Mouse (Mus musculus) midbrain, embryonic 12.5 days (tissue): ENCODE data around the gene Cideb. TPM values are rescaled to one million over a fixed set of nuclear protein-coding genes. Genes with fewer than 3 reads are reported as not detected.
A peak's percentile ranks its signal among the peaks of the same experiment; 100 is the strongest.

Experiments
- ATAC-seq: fragments of 200-750 bp; cut with Nextera tagmentation; 2 replicates; pipeline ENCODE4 v1.8.0; 2017; ENCODE audit warnings: low read depth, moderate TSS enrichment, moderate library complexity; ENCODE audit not compliant: low FRiP score
- H3K27ac ChIP-seq: fragments of 300-500 bp; sonication (generic); replicated peaks from 2 replicates; pipeline ENCODE4 v1.5.1; 2016; ENCODE audit warnings: mild to moderate bottlenecking
- H3K27me3 ChIP-seq: fragments of 300-500 bp; sonication (generic); 2 replicates; pipeline ENCODE4 v1.6.1; 2016; ENCODE audit warnings: mild to moderate bottlenecking
- H3K36me3 ChIP-seq: fragments of 300-500 bp; sonication (generic); 2 replicates; pipeline ENCODE4 v1.6.1; 2016
- H3K4me1 ChIP-seq: fragments of 300-500 bp; sonication (generic); 2 replicates; pipeline ENCODE4 v1.6.1; 2016
- H3K4me2 ChIP-seq: fragments of 300-500 bp; sonication (generic); replicated peaks from 2 replicates; pipeline ENCODE4 v1.6.1; 2016; ENCODE audit warnings: mild to moderate bottlenecking, moderate library complexity
- H3K4me3 ChIP-seq: fragments of 300-500 bp; sonication (generic); 2 replicates; pipeline ENCODE4 v1.5.1; 2016; ENCODE audit warnings: mild to moderate bottlenecking
- H3K9ac ChIP-seq: fragments of 300-500 bp; sonication (generic); replicated peaks from 2 replicates; pipeline ENCODE4 v1.6.1; 2016; ENCODE audit warnings: mild to moderate bottlenecking, moderate library complexity
- H3K9me3 ChIP-seq: fragments of 300-500 bp; sonication (generic); 2 replicates; pipeline ENCODE4 v1.6.1; 2016; ENCODE audit warnings: mild to moderate bottlenecking
- WGBS: fragments of 180-500 bp; shearing (Covaris S2); methylation state at CpG from one replicate; pipeline ENCODE4 v1.1.7; 2016; 5-methylcytosine and 5-hydroxymethylcytosine counted together
- polyA plus RNA-seq: library from polyadenylated mRNA; unstranded; fragments of >200 nt; fragmentation: Nextera tagmentation; extraction: Ambion mirVana; gene quantifications from 2 replicates; pipeline ENCODE4 v1.2.1, GENCODE M21; 2016

Gene Cideb
- polyA plus RNA-seq, 1 experiment from 2014 or later, result not detected

GRCm38 (mm10) chr14:55734869-55735268 is 23.4 kb downstream of the Cideb start:
- Histone ChIP-seq H3K36me3 (peaks cover 19% of the 10 kb centered on the region), H3K27me3 (no peaks in the 10 kb centered on the region), H3K4me3 (no peak overlapping the region), H3K4me1 (no peaks in the 10 kb centered on the region), H3K27ac (no peak overlapping the region), H3K9me3 (no peaks in the 10 kb centered on the region), H3K9ac (no peak overlapping the region), H3K4me2 (no peak overlapping the region)
- WGBS, result 75% methylated on average over 7 of the region's 7 CpGs
- no peak for ATAC-seq

DNA sequence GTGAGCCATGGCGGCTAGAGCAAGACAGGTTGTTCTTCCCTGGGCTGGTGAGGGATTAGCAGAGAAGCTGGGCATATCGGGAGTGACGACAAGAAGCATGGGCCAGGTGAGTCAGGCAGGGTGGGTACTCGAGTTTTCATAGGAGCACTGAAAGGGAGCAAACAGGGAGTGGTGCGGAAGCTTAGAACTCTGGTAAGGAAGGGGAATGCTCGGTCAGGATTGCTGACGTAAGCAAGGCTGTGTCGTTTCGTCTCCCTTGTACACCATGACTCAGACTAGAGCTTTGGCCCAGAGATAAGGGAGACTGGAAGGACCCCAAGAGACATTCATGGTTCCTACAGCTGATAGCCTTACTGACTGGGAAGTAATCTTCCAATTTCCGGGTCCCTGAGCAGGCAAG is 24.4 kb downstream of the Cideb start:
- H3K27me3 ChIP-seq, result no peaks in the 10 kb centered on the region
- ATAC-seq, result no peak
- H3K4me3 ChIP-seq, result no peak overlapping the region
- H3K4me2 ChIP-seq, result no peak overlapping the region
- no peaks in the 10 kb centered on the region for H3K9me3 ChIP-seq
- H3K27ac ChIP-seq, result no peak overlapping the region
- peaks cover 10% of the 10 kb centered on the region for H3K36me3 ChIP-seq
- WGBS, result 74% methylated on average over 10 of the region's 10 CpGs
- no peak overlapping the region for H3K9ac ChIP-seq
- H3K4me1 ChIP-seq, result no peaks in the 10 kb centered on the region

- Histone ChIP-seq H3K27ac (no peak overlapping the region), H3K4me2 (no peak overlapping the region), H3K9ac (no peak overlapping the region), H3K4me1 (no peaks in the 10 kb centered on the region), H3K36me3 (no peaks in the 10 kb centered on the region), H3K9me3 (no peaks in the 10 kb centered on the region), H3K4me3 (no peak overlapping the region), H3K27me3 (no peaks in the 10 kb centered on the region; the same call in 1 of the 2 replicates)
- ATAC-seq, result no peak
- 81% methylated on average over 7 of the region's 7 CpGs for WGBS
Observed at GRCm38 (mm10) chr14:55730531-55731032, 27.7 kb downstream of the Cideb start.

DNA sequence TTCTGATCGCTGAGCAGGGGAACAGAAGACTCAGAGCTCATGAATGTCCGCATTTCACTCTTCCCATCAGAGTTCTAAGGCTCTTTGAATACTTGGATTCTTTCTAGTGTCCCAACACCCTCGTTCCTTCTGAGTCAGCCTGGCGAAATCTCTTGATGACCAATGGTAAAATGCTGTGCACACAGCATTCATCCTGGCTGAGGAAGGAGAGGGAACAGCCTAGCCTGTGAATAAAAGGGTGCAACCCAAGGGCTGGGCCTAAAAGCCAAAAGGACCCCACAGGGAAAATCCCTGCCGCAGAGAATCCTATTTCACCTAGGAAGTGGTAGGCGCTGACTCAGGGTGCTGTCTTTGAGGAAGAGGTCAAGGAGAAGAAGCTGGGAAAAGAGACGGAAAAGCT is 28.1 kb downstream of the Cideb start:
- H3K4me3 ChIP-seq, result no peak overlapping the region

DNA sequence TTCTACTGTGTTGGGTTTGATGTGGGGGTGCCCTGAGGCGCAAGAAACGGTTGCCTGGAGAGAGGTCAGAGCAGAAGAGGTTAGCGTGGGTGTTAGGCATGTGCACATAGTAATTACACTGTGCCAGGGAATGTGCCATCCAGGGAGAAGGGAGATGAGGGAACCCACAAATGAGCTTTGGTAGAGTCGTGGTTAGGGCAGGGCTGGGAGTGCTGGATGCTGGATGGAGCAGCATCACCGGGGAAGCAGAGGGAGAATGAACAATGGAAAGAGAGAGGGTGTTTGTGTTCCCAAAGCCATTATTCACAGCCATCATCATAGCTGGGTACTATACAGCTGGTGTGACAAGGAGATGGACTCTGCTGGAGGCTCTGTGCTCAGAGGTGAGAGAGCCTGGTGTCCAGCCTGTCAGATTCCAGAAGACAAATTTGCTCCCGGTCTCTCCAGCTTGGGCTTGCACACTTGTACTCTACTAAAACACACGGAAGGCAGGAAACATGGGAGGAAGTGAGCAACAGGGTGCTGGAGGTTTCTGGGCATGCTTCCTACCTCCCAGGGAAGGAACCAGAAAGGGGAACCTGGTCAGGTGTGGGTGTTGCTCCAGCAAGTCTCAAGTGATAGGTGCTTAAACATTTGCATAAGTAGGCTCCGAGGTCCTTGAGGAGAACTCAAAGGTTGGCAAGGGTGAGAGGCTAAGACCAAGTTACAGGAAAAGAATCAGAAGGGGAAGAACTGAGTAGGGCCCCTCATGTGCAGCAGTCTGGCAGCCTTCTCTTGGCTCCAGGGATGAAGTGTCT is 30.2 kb downstream of the Cideb start:
- ATAC-seq, result no peak
- Histone ChIP-seq H3K36me3 (no peaks in the 10 kb centered on the region), H3K4me2 (no peak overlapping the region), H3K27me3 (no peaks in the 10 kb centered on the region; the same call in 1 of the 2 replicates), H3K4me1 (no peaks in the 10 kb centered on the region), H3K4me3 (no peak overlapping the region), H3K9me3 (no peaks in the 10 kb centered on the region), H3K27ac (no peak overlapping the region), H3K9ac (no peak overlapping the region)
- 74% methylated on average over 8 of the region's 8 CpGs for WGBS

More for the DNA sequence above, 28.1 kb downstream of the Cideb start:
- no peaks in the 10 kb centered on the region for H3K9me3 ChIP-seq
- 73% methylated on average over 7 of the region's 7 CpGs for WGBS
- no peak for ATAC-seq
- no peaks in the 10 kb centered on the region for H3K4me1 ChIP-seq
- no peaks in the 10 kb centered on the region for H3K36me3 ChIP-seq
- no peak overlapping the region for H3K27ac ChIP-seq
- H3K9ac ChIP-seq, result no peak overlapping the region
- H3K4me2 ChIP-seq, result no peak overlapping the region
- H3K27me3 ChIP-seq, result no peaks in the 10 kb centered on the region; the same call in 1 of the 2 replicates

DNA sequence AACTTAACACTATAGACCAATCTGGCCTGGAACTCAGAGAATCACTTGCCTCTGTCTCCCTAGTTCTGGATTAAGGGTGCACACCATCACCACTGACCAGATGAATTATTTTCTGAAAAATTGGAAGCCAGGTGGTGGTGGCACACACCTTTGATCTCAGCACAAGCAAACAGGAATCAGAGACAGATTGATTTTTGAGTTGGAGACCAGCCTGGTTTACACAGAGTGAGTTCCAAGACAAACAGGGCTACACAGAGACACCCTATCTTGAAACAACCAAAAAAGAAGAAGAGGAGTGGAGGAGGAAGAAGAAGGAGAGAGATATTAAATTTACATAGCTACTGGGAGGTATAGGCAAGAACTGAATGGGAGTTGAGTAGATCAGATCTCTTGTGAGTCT is 32.0 kb downstream of the Cideb start:
- Histone ChIP-seq H3K36me3 (no peaks in the 10 kb centered on the region), H3K9ac (no peak overlapping the region), H3K4me1 (peaks cover 5% of the 10 kb centered on the region; the same call in 1 of the 2 replicates), H3K9me3 (no peaks in the 10 kb centered on the region), H3K27ac (no peak overlapping the region), H3K27me3 (no peaks in the 10 kb centered on the region; the same call in 1 of the 2 replicates), H3K4me3 (no peak overlapping the region), H3K4me2 (no peak overlapping the region)
- no peak for ATAC-seq

DNA sequence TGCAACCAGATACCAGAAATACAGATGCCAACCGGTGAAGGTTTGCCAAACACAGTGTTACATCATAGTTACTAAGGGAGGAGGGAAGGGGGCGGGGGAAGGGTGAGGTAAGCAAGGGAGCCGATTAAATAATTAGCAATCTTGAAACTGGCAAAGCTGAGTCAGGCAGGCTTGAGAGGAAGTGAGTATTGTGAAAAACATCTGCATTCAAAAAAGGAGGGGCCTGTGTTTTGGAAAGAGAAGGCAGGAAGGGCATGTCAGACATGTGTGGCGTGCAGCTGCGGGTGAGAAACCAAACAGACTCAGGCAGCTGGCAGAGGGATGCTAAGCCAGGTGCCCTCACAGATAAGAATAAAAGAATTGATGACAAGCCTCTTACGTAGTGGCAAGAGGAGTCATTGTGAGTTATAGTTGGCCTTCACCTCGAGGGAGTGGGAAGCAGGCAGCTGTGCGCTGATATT is 33.8 kb downstream of the Cideb start:
- Histone ChIP-seq H3K9me3 (no peaks in the 10 kb centered on the region), H3K4me2 (no peak overlapping the region), H3K9ac (no peak overlapping the region), H3K27me3 (no peaks in the 10 kb centered on the region; the same call in 1 of the 2 replicates), H3K4me1 (peaks cover 7% of the 10 kb centered on the region; the same call in 1 of the 2 replicates), H3K27ac (no peak overlapping the region), H3K4me3 (no peak overlapping the region), H3K36me3 (peaks cover 4% of the 10 kb centered on the region; the same call in 1 of the 2 replicates)
- WGBS, result 76% methylated on average over 8 of the region's 8 CpGs
- no peak for ATAC-seq

DNA sequence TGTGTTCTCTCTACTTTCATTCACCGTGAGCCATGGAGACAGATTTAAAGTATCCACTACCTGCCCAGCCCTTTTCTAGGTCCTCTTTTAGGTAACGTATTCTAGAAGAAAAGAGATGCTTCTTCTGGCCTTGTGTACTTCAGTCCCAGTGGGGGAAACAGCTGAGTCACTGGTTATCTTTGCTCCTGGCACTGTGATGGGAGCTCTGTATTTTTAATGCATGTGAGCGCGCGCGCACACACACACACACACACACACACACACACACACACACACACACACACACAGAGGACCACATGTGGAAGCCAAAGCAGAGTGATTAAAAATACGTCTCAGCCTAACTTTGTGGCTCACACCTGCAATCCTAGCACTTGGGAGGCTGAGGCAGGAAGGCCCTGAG is 34.8 kb downstream of the Cideb start:
- H3K4me3 ChIP-seq, result no peak overlapping the region
- WGBS, result 98% methylated on average over 7 of the region's 7 CpGs
- H3K27me3 ChIP-seq, result no peaks in the 10 kb centered on the region; the same call in 1 of the 2 replicates
- no peak for ATAC-seq
- H3K9ac ChIP-seq, result no peak overlapping the region
- no peaks in the 10 kb centered on the region for H3K9me3 ChIP-seq
- peaks cover 12% of the 10 kb centered on the region for H3K36me3 ChIP-seq
- no peak overlapping the region for H3K27ac ChIP-seq
- H3K4me1 ChIP-seq, result peaks cover 7% of the 10 kb centered on the region; the same call in 1 of the 2 replicates
- no peak overlapping the region for H3K4me2 ChIP-seq

- peak overlapping the region; percentile 82 for H3K4me3 ChIP-seq
Observed at GRCm38 (mm10) chr14:55722438-55722945, 35.8 kb downstream of the Cideb start.

DNA sequence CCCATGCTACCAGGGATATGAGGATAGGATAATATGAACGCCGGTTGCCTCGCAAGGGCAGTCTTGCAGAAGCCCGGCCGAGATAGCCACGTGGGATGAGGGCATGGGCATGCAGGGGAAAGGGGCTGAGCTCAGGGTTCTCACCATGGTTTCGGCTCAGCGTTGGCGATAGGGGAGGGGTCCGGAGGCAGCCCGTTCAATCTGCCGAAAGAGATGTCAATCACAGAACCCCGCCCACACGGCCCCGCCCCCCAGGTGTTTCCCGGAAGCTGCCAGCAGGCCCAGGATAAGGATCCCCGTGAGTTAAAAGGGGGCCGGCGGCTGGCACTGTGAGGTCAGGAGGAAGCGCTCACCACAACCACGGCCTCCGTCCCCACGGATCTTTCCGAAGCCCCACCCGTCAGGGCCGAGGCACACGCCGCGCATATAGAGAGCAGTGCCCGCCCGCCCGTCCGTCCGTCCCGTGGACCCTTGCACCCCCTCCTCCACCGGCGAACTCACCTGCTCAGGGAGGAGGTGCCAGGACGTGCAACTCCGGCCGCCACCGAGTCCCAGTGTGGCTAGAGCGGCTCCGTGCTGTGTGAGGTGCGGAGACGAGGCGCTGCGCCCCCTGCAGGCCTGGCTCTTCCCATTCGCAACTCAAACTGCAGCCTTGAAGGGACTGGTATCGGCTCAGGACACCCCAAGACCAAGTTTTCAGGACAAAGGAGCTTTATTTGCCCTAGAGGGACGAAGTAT is 36.4 kb downstream of the Cideb start, which contains the start of gene Rabggta:
Rabggta (minus strand) TSS at position 564 of the 738 bp plus-strand sequence.
- H3K9ac ChIP-seq, result peak within 1 kb of the TSS; percentile 75
- peak within 1 kb of the TSS; percentile 80 for H3K27ac ChIP-seq
- no peaks in the 10 kb centered on the region for H3K27me3 ChIP-seq
- peak within 1 kb of the TSS; percentile 61 for H3K4me2 ChIP-seq
- H3K4me1 ChIP-seq, result peaks cover 7% of the 10 kb centered on the region; the same call in 1 of the 2 replicates
- under 1% methylated on average over 50 of the region's 50 CpGs for WGBS
- H3K36me3 ChIP-seq, result peaks cover 22% of the 10 kb centered on the region
- H3K4me3 ChIP-seq, result peak within 1 kb of the TSS; percentile 82
- ATAC-seq, result peak; percentile 93
- no peaks in the 10 kb centered on the region for H3K9me3 ChIP-seq

More at GRCm38 (mm10) chr14:55722438-55722945, 35.8 kb downstream of the Cideb start:
- WGBS, result 52% methylated on average over 8 of the region's 8 CpGs
- Histone ChIP-seq H3K4me1 (peaks cover 7% of the 10 kb centered on the region; the same call in 1 of the 2 replicates), H3K27me3 (no peaks in the 10 kb centered on the region), H3K9ac (peak overlapping the region; percentile 75), H3K27ac (peak overlapping the region; percentile 80), H3K9me3 (no peaks in the 10 kb centered on the region), H3K4me2 (peak overlapping the region; percentile 61), H3K36me3 (peaks cover 17% of the 10 kb centered on the region)
- ATAC-seq, result no peak; the same call in 1 of the 2 replicates

DNA sequence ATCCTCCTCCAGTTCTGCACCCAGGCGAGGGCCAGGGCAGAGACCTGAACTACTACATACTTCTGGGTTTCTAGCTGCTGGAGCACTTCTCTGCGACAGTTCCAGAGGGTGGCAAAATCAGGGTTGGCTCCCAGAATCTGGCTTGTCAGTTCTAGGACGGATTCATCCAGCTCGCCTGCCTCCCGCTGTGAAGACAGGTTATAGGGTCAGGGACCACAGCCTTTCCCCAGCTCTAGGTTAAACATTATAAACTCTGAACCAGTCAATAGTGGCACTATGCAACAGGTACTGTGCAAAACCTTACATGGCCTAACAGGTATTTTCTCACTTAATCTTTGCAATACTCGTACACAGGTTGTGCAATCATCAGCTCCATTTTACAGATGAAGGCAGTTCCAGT is 37.2 kb downstream of the Cideb start:
- Histone ChIP-seq H3K9ac (peak overlapping the region; percentile 75; the same call in 1 of the 2 replicates), H3K27me3 (no peaks in the 10 kb centered on the region), H3K4me1 (peaks cover 7% of the 10 kb centered on the region; the same call in 1 of the 2 replicates), H3K27ac (no peak overlapping the region), H3K4me3 (peak overlapping the region; percentile 82), H3K9me3 (no peaks in the 10 kb centered on the region), H3K4me2 (peak overlapping the region; percentile 61), H3K36me3 (peaks cover 28% of the 10 kb centered on the region)
- ATAC-seq, result no peak
- 76% methylated on average over 6 of the region's 6 CpGs for WGBS
